Mouse (Mus musculus): ENCODE measurements around the gene Maml2. TPM values are rescaled to one million over a fixed set of nuclear protein-coding genes. Genes with fewer than 3 reads are reported as not detected.

Gene Maml2
- polyA plus RNA-seq, 1 experiment from 2014 or later = 8.6 TPM

- DNase-seq (ENCODE audit: low spot score) (no peak), ATAC-seq (replicated peaks; ENCODE audit: insufficient number of reproducible peaks, low FRiP score, low TSS enrichment, low read depth) (no peak)
- 65% methylated on average over 10 of the region's 10 CpGs for WGBS
- Histone ChIP-seq H3K4me1 (ENCODE audit: control insufficient read depth, insufficient read depth, low read length) (no peaks in the 10 kb centered on the region), H3K9ac (replicated peaks; ENCODE audit: low read length) (no peak overlapping the region), H3K27ac (replicated peaks; ENCODE audit: low read depth, low read length) (no peak overlapping the region), H3K4me3 (ENCODE audit: low read depth, low read length) (no peak overlapping the region), H3K9me3 (replicated peaks; ENCODE audit: control insufficient read depth, low read length) (no peaks in the 10 kb centered on the region), H3K36me3 (replicated peaks; ENCODE audit: control insufficient read depth, insufficient read depth, low read depth, low read length) (no peaks in the 10 kb centered on the region), H3K27me3 (ENCODE audit: control insufficient read depth, insufficient read depth, low read length) (no peaks in the 10 kb centered on the region), H3K4me2 (ENCODE audit: low read depth, low read length) (no peak overlapping the region)
Measured at GRCm38 (mm10) chr9:13563475-13564414, 266.0 kb downstream of the Maml2 start.

- Histone ChIP-seq H3K36me3 (replicated peaks; ENCODE audit: control insufficient read depth, insufficient read depth, low read depth, low read length) (no peaks in the 10 kb centered on the region), H3K9ac (replicated peaks; ENCODE audit: low read length) (no peak overlapping the region), H3K4me1 (ENCODE audit: control insufficient read depth, insufficient read depth, low read length) (no peaks in the 10 kb centered on the region), H3K4me2 (ENCODE audit: low read depth, low read length) (no peak overlapping the region), H3K27me3 (ENCODE audit: control insufficient read depth, insufficient read depth, low read length) (no peaks in the 10 kb centered on the region), H3K9me3 (replicated peaks; ENCODE audit: control insufficient read depth, low read length) (no peaks in the 10 kb centered on the region), H3K27ac (replicated peaks; ENCODE audit: low read depth, low read length) (no peak overlapping the region), H3K4me3 (ENCODE audit: low read depth, low read length) (no peak overlapping the region)
- 70% methylated on average over 11 of the region's 11 CpGs for WGBS
- DNase-seq (ENCODE audit: low spot score) = no peak
- no peak for ATAC-seq (replicated peaks; ENCODE audit: insufficient number of reproducible peaks, low FRiP score, low TSS enrichment, low read depth)
Measured at GRCm38 (mm10) chr9:13565343-13566019, 267.7 kb downstream of the Maml2 start.

DNA sequence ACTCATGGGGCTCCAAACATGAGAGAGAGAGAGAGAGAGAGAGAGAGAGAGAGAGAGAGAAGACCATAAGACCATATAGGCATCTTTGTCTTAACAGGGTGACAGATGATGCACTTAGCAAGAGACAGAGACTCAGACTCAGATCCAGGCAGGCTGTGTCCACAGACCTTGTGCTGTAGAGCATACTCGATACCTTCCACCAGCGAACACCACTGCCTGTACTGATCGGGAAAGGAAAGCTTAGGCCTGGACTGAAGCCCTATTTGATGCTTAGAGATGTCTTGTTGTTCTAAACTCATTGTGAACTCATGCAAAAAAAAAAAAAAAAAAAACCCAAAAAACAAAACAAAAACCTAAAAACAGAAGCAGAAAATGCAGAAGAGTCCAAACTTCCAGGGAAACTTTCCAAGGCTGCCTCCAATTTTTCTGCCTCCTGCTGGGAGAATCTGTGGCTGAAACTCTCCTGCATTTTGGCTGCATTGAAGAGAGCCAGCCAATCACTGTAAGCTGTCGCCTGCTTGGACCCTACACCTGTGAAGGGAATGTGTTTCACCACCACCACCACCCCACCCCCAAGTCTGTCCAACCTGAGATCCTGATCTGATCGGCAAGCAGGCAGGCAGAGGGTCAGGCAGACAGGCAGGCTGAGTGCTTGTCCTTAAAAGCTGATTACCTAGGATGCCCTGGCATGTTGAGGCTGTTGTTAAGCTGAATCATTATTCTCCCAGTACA, 268.6 kb downstream of the Maml2 start:
- H3K36me3 ChIP-seq (replicated peaks; ENCODE audit: control insufficient read depth, insufficient read depth, low read depth, low read length) = no peaks in the 10 kb centered on the region
- no peak overlapping the region for H3K4me2 ChIP-seq (ENCODE audit: low read depth, low read length)
- no peak overlapping the region for H3K9ac ChIP-seq (replicated peaks; ENCODE audit: low read length)
- H3K4me3 ChIP-seq (ENCODE audit: low read depth, low read length) = no peak overlapping the region
- H3K4me1 ChIP-seq (ENCODE audit: control insufficient read depth, insufficient read depth, low read length) = no peaks in the 10 kb centered on the region
- DNase-seq (ENCODE audit: low spot score) (no peak), ATAC-seq (replicated peaks; ENCODE audit: insufficient number of reproducible peaks, low FRiP score, low TSS enrichment, low read depth) (no peak)
- H3K9me3 ChIP-seq (replicated peaks; ENCODE audit: control insufficient read depth, low read length) = no peaks in the 10 kb centered on the region
- H3K27ac ChIP-seq (replicated peaks; ENCODE audit: low read depth, low read length) = no peak overlapping the region
- 82% methylated on average over 5 of the region's 5 CpGs for WGBS
- no peaks in the 10 kb centered on the region for H3K27me3 ChIP-seq (ENCODE audit: control insufficient read depth, insufficient read depth, low read length)

- 88% methylated on average over 4 of the region's 4 CpGs for WGBS
- Histone ChIP-seq H3K4me1 (ENCODE audit: control insufficient read depth, insufficient read depth, low read length) (no peaks in the 10 kb centered on the region), H3K4me3 (ENCODE audit: low read depth, low read length) (no peak overlapping the region), H3K9ac (replicated peaks; ENCODE audit: low read length) (no peak overlapping the region), H3K27me3 (ENCODE audit: control insufficient read depth, insufficient read depth, low read length) (no peaks in the 10 kb centered on the region), H3K4me2 (ENCODE audit: low read depth, low read length) (no peak overlapping the region), H3K9me3 (replicated peaks; ENCODE audit: control insufficient read depth, low read length) (no peaks in the 10 kb centered on the region), H3K27ac (replicated peaks; ENCODE audit: low read depth, low read length) (no peak overlapping the region), H3K36me3 (replicated peaks; ENCODE audit: control insufficient read depth, insufficient read depth, low read depth, low read length) (no peaks in the 10 kb centered on the region)
- DNase-seq (ENCODE audit: low spot score) (no peak), ATAC-seq (replicated peaks; ENCODE audit: insufficient number of reproducible peaks, low FRiP score, low TSS enrichment, low read depth) (no peak)
Measured at GRCm38 (mm10) chr9:13569023-13569422, 271.3 kb downstream of the Maml2 start.

DNA sequence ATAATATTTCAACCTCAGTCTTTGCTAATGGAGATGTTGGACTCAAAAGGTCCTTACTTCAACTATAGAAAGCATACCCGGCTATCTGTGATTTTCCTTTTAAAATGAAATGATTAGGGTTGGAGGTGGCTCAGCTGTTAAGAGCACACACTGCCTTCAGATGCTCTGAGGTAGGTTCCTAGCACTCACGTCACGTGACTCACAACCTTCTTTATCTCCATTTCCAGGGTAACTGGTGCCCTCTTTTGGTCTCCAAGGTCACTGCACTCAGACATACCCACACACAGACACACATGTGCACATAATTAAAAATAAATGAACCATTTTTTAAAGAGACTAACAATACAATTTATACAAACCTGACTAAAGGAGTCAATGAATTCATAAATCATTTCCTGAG, 275.1 kb downstream of the Maml2 start:
- H3K27ac ChIP-seq (replicated peaks; ENCODE audit: low read depth, low read length) = no peak overlapping the region
- 95% methylated on average over 3 of the region's 3 CpGs for WGBS

DNA sequence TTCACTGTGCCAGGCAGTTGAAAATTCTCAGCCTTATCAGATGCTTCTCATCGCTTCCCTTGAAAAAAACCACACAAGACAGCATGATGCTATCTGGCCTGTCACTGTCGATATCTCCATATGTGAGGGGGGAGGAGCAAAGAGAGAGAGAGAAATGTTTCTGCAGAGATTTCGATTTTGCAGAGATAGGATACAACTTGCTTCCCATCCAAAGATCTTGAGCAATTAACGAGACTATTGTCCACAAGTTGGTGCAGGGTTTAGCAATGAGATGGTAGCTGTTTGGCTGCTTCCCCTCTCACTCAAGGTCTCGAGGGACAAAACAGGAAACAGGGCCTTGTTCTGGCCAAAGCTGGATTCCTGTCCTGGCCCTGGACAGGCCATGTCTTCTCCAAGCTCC, 276.3 kb downstream of the Maml2 start:
- WGBS = 79% methylated on average over 5 of the region's 5 CpGs
- no peak overlapping the region for H3K9ac ChIP-seq (replicated peaks; ENCODE audit: low read length)
- H3K4me3 ChIP-seq (ENCODE audit: low read depth, low read length) = no peak overlapping the region

More for the DNA sequence above, 275.1 kb downstream of the Maml2 start:
- no peak for DNase-seq (ENCODE audit: low spot score)
- H3K4me2 ChIP-seq (ENCODE audit: low read depth, low read length) = no peak overlapping the region
- no peak for ATAC-seq (replicated peaks; ENCODE audit: insufficient number of reproducible peaks, low FRiP score, low TSS enrichment, low read depth)
- H3K36me3 ChIP-seq (replicated peaks; ENCODE audit: control insufficient read depth, insufficient read depth, low read depth, low read length) = no peaks in the 10 kb centered on the region
- no peaks in the 10 kb centered on the region for H3K4me1 ChIP-seq (ENCODE audit: control insufficient read depth, insufficient read depth, low read length)
- no peaks in the 10 kb centered on the region for H3K27me3 ChIP-seq (ENCODE audit: control insufficient read depth, insufficient read depth, low read length)
- no peaks in the 10 kb centered on the region for H3K9me3 ChIP-seq (replicated peaks; ENCODE audit: control insufficient read depth, low read length)
- H3K4me3 ChIP-seq (ENCODE audit: low read depth, low read length) = no peak overlapping the region
- no peak overlapping the region for H3K9ac ChIP-seq (replicated peaks; ENCODE audit: low read length)

GRCm38 (mm10) chr9:13574913-13575312, 277.2 kb downstream of the Maml2 start:
- ATAC-seq (replicated peaks; ENCODE audit: insufficient number of reproducible peaks, low FRiP score, low TSS enrichment, low read depth) (no peak), DNase-seq (ENCODE audit: low spot score) (no peak)
- Histone ChIP-seq H3K27ac (replicated peaks; ENCODE audit: low read depth, low read length) (no peak overlapping the region), H3K27me3 (ENCODE audit: control insufficient read depth, insufficient read depth, low read length) (no peaks in the 10 kb centered on the region), H3K9me3 (replicated peaks; ENCODE audit: control insufficient read depth, low read length) (no peaks in the 10 kb centered on the region), H3K4me2 (ENCODE audit: low read depth, low read length) (no peak overlapping the region), H3K4me1 (ENCODE audit: control insufficient read depth, insufficient read depth, low read length) (no peaks in the 10 kb centered on the region), H3K36me3 (replicated peaks; ENCODE audit: control insufficient read depth, insufficient read depth, low read depth, low read length) (no peaks in the 10 kb centered on the region), H3K9ac (replicated peaks; ENCODE audit: low read length) (no peak overlapping the region), H3K4me3 (ENCODE audit: low read depth, low read length) (no peak overlapping the region)
- WGBS = 50% methylated on average over 2 of the region's 2 CpGs

More for the DNA sequence above, 276.3 kb downstream of the Maml2 start:
- H3K27me3 ChIP-seq (ENCODE audit: control insufficient read depth, insufficient read depth, low read length) = no peaks in the 10 kb centered on the region
- no peaks in the 10 kb centered on the region for H3K4me1 ChIP-seq (ENCODE audit: control insufficient read depth, insufficient read depth, low read length)
- no peak overlapping the region for H3K4me2 ChIP-seq (ENCODE audit: low read depth, low read length)
- H3K36me3 ChIP-seq (replicated peaks; ENCODE audit: control insufficient read depth, insufficient read depth, low read depth, low read length) = no peaks in the 10 kb centered on the region
- no peak for ATAC-seq (replicated peaks; ENCODE audit: insufficient number of reproducible peaks, low FRiP score, low TSS enrichment, low read depth)
- no peak for DNase-seq (ENCODE audit: low spot score)
- H3K27ac ChIP-seq (replicated peaks; ENCODE audit: low read depth, low read length) = no peak overlapping the region
- no peaks in the 10 kb centered on the region for H3K9me3 ChIP-seq (replicated peaks; ENCODE audit: control insufficient read depth, low read length)

Data from embryonic facial prominence, embryonic 11.5 days (tissue).